Mouse (Mus musculus) cerebellum, postnatal 36 days (tissue): Measurements from ENCODE around the gene Sh2d2a.
"Not testable (repeated sequence)": the region's sequence is repeated elsewhere in the genome, so short reads cannot be mapped to it uniquely, and the experiment has no call there.

Source experiments
- DNase-seq, 2 experiments: peaks; one replicate each; pipeline ENCODE4 v3.0.0; 2021 to 2022; ENCODE audit warnings: mixed read lengths in 2 of 2

Sh2d2a gene

DNA sequence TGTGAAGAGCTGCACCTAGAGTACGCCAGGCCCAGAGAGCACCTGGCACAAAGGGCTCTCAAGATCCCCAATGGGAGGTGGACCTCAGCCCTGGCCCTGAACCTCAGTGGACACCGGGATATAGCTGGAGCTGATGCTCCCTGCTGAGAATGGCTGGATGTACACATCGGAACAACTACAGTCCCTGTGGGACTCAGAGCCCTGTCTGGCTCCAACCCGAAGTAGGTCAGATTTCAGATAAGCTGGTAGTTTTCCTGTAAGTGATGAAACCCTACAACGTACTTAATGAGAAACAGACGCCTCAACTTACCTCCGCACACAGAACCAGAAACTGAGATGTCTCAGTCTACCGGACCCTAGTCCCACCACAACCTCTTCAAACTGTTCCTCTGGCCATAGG, 11.1 kb downstream of the Sh2d2a start:
- no peak for DNase-seq

DNA sequence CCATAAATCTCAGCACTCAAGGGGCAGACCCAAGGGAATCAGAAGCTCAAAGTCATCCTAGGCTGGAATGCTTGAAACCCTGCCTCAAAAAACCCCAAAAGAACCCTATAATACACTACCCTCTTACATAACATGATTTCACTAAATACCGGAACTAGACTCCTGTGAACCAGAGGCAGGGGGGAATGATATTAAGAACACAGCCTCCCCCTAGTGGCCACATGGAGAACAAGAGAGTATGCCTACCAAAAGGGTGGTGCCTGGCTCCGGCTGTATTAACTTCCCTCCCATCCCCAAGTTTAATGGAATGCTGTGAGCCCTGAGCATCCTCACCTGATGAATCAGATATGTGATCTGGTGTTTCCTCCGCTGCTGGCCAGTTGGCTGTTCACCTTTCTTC, 13.3 kb downstream of the Sh2d2a start:
- DNase-seq, result peak; percentile 45 to 60

DNA sequence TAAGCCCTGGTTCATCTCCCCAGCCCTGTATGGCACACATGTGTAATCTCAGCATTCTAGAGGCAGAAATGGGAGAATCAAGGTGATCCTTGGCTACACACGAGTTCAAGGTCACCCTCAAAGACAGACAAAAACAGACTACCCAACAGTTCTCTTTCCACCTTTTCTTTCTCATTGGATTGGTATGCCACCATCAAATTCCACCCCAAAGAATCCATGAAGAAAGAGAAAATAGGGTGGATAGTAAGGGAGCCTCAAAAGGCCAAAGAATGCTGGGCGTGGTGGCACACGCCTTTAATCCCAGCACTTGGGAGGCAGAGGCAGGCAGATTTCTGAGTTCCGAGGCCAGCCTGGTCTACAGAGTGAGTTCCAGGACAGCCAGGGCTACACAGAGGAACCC, 17.6 kb downstream of the Sh2d2a start:
- DNase-seq, result not testable (repeated sequence)

DNA sequence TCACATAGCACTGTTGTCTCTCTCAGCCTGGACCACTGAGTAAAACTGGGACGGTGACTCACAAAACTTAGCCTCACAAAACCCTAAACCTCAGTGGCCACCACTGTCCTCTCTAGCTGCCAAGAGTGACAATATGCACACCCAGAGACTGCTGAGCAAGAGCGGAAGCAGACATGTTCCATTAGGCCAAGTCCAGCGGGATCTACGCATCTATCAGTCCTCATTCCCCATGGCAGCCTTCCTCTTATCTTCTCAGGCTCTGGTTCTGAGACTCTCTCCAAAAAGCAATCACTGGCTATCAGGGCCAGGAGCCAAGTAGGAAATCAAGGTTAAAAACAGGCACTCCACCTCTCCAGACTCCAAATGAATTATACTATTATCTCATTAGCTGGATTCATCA, 31.2 kb downstream of the Sh2d2a start:
- DNase-seq, result no peak

DNA sequence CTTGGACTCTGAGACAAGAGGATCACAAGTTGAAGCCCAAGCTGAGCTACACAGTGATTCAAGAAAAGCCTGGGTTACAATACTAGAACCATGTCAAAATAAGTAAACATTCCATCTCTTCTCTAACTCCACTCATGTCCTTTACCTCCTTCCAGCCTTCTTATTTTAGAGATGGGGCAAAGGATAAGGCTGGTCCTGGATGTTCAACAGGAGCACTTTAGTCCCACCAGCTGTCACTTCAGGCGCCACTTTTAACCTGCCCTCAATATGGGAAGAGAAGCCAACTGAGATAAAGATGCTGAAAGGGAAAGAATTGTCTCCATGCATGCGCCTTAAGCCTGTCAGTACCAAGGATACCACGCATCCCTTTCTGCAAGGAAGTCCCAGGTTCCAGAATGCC, 37.7 kb downstream of the Sh2d2a start:
- no peak for DNase-seq

DNA sequence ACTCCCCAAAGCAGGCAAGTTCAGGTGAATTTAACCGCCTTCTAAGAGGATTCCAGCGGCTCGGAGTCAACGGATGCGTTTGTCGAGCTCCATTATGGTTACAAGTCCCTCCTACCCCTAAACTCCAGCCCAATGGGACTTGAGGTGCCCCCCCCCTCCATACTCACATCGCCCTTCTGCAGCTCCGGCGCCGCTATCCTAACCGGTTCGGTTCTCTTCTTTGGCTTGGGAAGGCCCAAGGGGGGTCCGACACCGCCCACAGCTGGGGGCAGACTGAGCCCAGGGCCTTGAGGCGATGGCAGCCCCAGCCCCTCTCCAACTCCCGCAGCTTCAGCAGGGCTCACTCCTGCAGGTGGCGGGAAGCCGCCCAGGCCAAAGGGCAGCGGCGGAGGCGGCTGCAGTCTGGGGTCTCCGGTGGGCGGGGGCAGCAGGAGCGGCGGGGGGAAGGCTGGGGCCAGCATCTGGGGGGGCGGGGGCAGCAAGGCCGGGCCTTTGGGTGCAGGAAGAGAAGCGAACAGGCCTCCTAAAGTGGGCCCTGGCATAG, 38.2 kb downstream of the Sh2d2a start:
- DNase-seq, result peak; percentile 39 to 47

DNA sequence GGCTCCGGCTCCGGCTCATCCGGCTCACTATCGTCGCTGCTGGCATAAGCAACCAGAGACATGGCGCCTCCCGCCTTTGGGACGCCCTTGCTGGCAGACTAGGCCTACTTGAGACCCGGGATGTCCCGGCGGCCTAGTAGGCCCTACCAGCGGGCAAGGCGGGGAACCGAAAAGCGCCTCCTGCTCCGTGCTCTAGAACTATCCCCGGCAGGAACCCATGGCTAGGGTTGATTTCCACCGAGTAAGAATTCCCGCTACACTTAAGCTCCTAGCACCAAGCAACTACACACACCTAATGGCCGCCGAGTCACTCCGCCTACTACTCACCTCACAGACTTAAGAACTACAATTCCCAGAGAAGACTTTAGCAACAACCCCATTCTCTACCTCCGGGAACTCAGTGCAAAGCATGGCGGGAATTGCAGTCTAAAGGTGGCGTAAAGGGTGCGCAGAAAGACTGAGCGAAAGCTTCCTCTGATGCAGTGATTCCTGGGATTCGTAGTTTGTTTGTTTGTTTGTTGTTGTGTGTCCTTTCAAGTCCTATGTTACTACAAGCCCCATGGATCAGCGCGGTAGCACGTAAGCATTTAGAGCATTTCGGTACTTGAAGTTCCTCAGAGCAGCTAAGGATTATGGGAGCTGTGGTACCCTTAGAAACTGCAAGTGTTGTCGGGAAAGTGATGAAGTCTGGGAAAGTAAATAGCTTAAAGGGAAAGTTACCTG, 38.9 kb downstream of the Sh2d2a start, which contains the start of gene Prcc:
Gene Prcc, minus strand, starts transcription at position 328 of the 723 bp plus-strand sequence.
- peak; percentile 86 to 91 for DNase-seq

DNA sequence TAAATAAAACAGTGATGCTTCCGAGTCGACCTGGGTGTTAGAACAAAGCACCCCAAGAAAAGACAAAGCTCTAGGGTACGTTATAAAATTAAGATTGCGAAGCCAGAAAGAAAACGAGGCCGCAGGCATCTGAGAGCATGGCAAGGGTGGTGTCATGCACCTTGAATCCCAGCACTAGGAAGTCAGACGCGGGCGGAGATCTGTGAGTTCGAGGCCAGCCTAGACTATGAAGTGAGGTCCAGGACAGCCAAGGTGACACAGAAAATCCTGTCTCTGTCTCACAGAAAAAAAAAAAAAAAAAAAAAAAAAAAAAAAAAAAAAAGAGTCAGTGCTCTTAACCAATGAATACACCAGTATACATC, 39.4 kb downstream of the Sh2d2a start:
- peak in 1 of 2 experiments; percentile 47 for DNase-seq

DNA sequence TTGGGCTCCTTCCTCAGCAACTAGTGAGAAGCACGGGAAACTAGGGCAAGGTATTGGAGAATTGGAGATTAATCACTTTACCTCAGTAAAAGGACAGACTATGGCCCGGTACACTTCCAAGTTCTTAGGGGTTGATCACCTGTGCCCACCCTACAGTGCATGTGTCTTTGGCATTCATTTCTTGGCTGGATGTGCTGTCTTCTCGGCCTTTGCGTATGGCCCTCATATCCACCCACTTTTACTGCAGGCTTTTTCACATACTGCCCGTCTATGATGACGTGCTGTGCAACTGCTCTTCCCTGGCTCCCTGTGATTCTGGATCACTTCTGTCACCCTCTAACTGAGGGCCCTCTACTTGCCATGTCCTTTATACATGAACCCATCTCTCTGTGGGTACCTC, 39.9 kb downstream of the Sh2d2a start:
- DNase-seq, result no peak

DNA sequence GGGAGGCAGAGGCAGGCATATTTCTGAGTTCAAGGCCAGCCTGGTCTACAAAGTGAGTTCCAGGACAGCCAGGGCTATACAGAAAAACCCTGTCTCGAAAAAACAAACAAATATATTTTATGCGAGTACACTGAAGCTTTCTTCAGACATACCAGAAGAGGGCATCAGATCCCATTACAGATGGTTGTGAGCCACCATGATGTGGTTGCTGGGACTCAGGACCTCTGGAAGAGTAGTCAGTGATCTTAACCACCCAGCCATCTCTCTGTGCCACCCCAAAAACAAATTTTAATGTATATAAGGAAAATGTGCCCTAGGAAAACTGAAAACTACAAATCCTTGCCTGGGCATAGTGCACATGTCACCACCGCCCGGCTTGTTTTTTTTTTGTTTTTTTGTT, 40.8 kb downstream of the Sh2d2a start:
- not testable (repeated sequence) for DNase-seq

DNA sequence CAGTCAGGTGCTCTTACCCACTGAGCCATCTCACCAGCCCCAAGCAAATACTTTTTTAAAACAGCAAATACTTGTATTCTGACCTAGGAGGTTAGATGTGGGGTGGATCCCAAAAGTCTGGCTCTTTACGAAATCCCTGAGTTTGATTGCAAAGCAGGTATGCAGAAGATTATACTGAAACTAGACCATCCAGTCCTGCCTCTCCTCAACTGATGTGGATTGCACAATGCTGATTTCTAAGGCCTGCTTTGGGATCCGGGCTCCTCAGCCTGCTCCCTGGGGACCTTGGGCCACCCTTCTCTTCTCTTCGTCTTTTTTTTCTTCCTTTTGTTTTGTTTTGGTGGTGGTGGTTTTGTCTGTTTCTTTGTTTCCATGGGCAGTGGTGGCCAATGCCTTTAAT, 44.9 kb downstream of the Sh2d2a start:
- no peak for DNase-seq

DNA sequence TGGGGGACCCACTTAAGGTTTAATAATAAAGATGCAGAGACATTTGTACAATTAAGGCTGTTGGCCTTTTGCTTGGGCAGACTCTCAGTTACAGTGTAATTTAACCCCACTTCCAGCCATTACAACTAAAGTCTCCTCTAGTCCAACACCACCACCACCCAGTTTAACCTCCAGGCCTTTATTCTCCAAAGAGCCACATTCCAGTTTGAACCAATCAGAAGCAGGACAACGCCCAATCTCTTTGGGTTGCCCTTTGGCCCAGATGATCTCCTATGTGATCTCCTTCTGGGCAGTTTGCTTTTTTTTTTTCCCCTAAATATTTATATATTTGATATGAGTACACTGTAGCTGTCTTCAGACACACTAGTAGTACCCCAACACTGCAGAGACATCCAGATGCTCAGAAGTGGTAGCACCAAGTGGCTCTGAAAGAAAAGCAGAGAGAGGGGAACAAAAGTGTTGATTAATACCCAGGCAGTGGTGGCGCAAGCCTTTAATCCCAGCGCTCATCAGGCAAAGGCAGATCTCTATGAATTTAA, 46.9 kb downstream of the Sh2d2a start:
- no peak for DNase-seq

DNA sequence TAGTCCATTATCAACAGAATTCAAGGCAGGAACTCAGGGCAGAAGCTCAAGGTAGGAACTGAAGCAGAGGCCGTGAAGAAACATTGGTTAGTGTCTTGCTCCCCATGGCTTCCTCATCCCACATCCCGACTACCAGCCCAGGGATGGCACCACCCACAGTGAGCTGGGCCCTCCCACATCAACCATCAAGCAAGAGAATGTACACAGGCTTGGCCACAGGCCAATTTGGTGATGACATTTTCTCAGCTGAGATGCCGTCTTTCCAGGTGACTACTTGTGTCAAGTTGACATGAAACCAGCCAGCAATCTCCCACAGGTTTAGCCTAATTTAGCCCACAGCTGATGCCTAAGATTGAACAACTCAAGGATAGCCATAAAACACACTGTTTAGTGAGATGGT, 52.7 kb downstream of the Sh2d2a start:
- DNase-seq, result no peak

DNA sequence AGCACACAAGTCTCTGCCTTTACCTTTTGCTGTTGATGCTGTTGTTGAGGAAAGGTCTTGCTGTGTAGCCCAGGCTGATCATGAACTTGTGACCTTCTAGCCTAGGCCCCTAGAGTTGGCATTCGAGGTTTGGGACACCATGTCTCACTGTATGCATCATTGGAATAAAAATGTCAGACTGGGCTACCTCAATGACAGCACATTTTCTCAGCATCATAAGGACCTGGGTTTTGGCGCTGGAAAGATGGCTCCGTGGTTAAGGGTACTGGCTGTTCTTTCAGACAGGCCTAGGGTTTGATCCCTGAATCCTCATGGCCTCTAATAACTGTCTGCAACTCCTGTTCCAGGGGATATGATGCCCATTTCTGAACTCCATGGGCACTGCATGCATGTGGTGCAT, 53.2 kb downstream of the Sh2d2a start:
- DNase-seq, result no peak

DNA sequence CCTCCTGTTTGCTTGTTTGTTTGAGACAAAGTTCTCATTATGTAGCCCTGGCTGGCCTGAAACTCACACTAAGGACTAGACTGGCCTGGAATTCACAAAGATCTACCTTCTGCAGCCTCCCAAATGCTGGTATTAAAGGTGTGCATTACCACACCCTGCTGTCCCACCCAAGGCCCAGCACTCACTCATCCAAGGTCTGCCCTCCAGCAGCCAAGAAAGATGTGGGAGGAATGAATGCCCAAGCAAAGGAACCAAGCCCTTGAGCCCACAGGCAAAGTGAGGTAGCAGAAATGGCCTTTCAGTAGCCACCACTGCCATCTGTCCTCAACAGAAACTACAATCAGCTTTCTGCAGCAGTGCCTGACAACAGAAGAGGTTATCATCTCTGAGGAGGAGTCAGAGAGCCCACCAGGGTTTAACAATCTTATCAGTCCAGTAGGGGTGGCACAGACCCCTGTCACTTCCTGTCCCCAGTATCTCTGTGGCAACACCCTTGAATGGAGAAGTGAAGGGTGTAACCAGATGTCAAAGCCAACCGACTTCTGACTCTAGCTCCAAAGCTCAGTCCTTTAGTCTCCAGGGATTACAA, 54.6 kb downstream of the Sh2d2a start:
- DNase-seq, result no peak

DNA sequence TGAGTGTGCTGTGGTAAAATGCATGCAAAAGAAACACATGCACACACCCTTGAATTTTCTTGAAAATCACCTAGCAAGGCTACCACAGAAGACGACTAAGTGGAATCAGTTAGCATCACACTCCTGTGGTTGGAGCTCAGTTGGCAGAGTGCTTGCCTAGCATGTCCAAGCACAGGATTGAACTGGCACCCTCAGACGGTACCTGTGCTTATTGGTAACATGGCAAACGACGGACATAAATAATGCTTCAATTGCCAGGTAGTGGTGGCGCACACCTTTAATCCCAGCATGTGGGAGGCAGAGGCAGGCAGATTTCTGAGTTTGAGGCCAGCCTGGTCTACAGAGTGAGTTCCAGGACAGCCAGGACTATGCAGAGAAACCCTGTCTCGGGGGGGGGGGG, 55.4 kb downstream of the Sh2d2a start:
- not testable (repeated sequence) for DNase-seq

DNA sequence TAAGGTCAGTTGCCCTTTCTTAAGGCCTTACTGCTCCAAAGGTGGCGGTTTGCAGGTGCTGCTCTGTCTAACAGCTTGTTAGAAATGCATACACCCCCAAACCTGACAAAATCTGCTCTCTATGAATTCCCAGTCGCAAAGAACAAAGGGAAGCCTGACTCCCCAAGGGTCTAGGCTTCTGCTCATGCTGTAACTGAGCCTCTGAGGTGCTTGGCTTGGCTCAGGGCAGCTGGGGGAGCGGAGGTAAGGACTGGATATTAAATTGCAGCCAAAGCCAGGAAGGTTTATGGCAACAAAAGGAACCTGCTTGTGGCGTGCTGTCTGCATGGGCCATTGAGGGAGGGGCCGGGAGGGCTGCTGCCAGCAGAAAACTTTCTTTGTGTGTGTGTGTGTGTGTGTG, 57.3 kb downstream of the Sh2d2a start:
- DNase-seq, result no peak
